Mouse (Mus musculus) megakaryocyte, embryonic 14.5 days (primary cell): Measurements from ENCODE around the gene Gm20388.

ENCODE experiments used
- FLI1 ChIP-seq: IDR thresholded peaks from 2 replicates; pipeline ENCODE4 v1.6.1; 2012; ENCODE audit warnings: low read length, inconsistent platforms, mixed read lengths
- GATA1 ChIP-seq: IDR thresholded peaks from 3 replicates; pipeline ENCODE4 v1.6.1; 2012; ENCODE audit warnings: mixed read lengths, low read length, inconsistent platforms, borderline replicate concordance

DNA sequence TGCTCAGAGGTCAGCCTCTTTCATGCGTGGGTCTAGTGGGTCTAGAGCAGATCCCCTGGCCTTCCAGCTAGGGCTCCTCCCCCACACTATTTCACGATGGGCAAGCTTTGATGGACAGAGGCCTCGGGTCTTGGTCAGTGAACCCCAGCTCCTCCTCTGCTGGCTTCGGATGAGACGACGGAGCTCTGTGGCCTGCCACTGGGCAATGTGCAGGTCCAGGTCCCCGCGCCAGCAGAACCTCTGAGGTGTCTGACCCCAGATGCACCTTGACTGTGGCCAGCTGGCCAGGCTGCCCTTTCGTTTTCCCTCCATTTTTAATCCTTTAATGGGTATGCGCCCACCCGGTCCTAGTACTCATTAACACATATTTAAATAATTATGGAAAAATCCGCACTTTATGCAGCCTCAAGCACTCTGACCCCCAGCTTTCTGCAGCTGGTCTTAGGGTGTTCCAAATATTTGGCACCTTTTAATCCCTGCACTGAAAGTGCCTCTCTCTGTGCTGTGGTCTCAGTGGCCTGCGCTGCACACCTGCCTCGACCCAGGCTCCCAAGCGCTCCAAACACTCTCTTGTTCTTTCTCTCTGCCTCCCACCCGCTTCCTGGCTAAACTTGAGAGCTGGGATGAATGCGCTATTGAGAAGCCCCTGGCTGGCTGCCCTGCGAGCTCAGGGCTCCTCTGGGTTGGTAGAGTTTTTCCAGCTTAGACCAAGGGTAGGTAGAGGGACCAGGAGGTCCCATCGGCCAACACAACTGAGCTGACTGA lies 1293.2 kb downstream of the Gm20388 start:
- TF ChIP-seq FLI1 (no peak), GATA1 (no peak)
